Mouse (Mus musculus) CH12.LX (cell line): Measurements from ENCODE around the gene Zfp326. TPM values are rescaled to one million over a fixed set of nuclear protein-coding genes. Genes with fewer than 3 reads are reported as not detected.
"Not testable (repeated sequence)": the region's sequence is repeated elsewhere in the genome, so short reads cannot be mapped to it uniquely, and the experiment has no call there.

Experiments
- DNase-seq: peaks from one replicate; pipeline ENCODE4 v3.0.0-alpha.2; 2013; ENCODE audit errors: extremely low read depth
- H3K27ac ChIP-seq: 2 replicates; pipeline ENCODE4 v1.5.1; 2012; ENCODE audit warnings: low read depth, mild to moderate bottlenecking, control low read depth, moderate library complexity; ENCODE audit not compliant: insufficient read depth
- H3K27me3 ChIP-seq: replicated peaks from 2 replicates; pipeline ENCODE3; 2012; ENCODE audit warnings: inconsistent platforms
- H3K36me3 ChIP-seq, 2 experiments: replicated peaks in 1 of 2; 2 replicates each; pipeline versions ENCODE3 to v1.6.1; 2012; ENCODE audit warnings: inconsistent platforms in 1 of 2, low read length in 1 of 2, mild to moderate bottlenecking in 1 of 2, mixed read lengths in 1 of 2, moderate library complexity in 1 of 2; ENCODE audit not compliant: control insufficient read depth in 1 of 2, insufficient read depth in 1 of 2
- H3K4me1 ChIP-seq, 2 experiments: 2 replicates each; pipeline ENCODE4 v1.6.1; 2012; ENCODE audit warnings: inconsistent platforms in 1 of 2, moderate library complexity in 1 of 2; ENCODE audit not compliant: insufficient read depth in 2 of 2, control insufficient read depth in 1 of 2
- H3K4me2 ChIP-seq: 2 replicates; pipeline ENCODE4 v1.6.1; 2012; ENCODE audit warnings: low read depth, mild to moderate bottlenecking, control low read depth; ENCODE audit not compliant: poor library complexity, insufficient read depth, severe bottlenecking
- H3K4me3 ChIP-seq, 3 experiments: fragments of 150-350 bp in 1 of 3; sonication (generic) in 1 of 3; replicated peaks in 1 of 3; 2 replicates each; pipeline versions ENCODE3 to v1.5.1; 2011 to 2012; ENCODE audit warnings: low read depth in 2 of 3, low read length in 2 of 3, mild to moderate bottlenecking in 2 of 3, moderate library complexity in 2 of 3, control low read depth in 1 of 3, improper control_type of control experiment in 1 of 3, inconsistent platforms in 1 of 3, mixed read lengths in 1 of 3; ENCODE audit not compliant: poor library complexity in 1 of 3
- H3K79me2 ChIP-seq: replicated peaks from 2 replicates; pipeline ENCODE4 v1.6.1; 2012; ENCODE audit warnings: mild to moderate bottlenecking, moderate library complexity; ENCODE audit not compliant: control insufficient read depth, poor library complexity, insufficient read depth, severe bottlenecking; ENCODE audit errors: extremely low read depth
- H3K9ac ChIP-seq: 2 replicates; pipeline ENCODE4 v1.6.1; 2012; ENCODE audit warnings: low read depth, mild to moderate bottlenecking, control low read depth, moderate library complexity; ENCODE audit not compliant: insufficient read depth
- H3K9me3 ChIP-seq: replicated peaks from 2 replicates; pipeline ENCODE3; 2012; ENCODE audit warnings: low read length, inconsistent platforms, mixed read lengths
- CHD1 ChIP-seq: IDR thresholded peaks from 2 replicates; pipeline ENCODE4 v1.6.1; 2012; ENCODE audit warnings: low read depth, low read length, improper control_type of control experiment, inconsistent platforms
- CHD2 ChIP-seq: IDR thresholded peaks from 2 replicates; pipeline ENCODE4 v1.6.1; 2011; ENCODE audit warnings: low read length, improper control_type of control experiment
- HCFC1 ChIP-seq: IDR thresholded peaks from 2 replicates; pipeline ENCODE4 v1.6.1; 2012; ENCODE audit warnings: low read depth, mild to moderate bottlenecking, inconsistent platforms, low read length, improper control_type of control experiment
- JUN ChIP-seq: IDR thresholded peaks from 2 replicates; pipeline ENCODE4 v1.6.1; 2011; ENCODE audit warnings: low read depth, mild to moderate bottlenecking, low read length, improper control_type of control experiment, moderate library complexity; ENCODE audit not compliant: insufficient read depth
- MAX ChIP-seq: IDR thresholded peaks from 2 replicates; pipeline ENCODE4 v1.6.1; 2011; ENCODE audit warnings: low read length, improper control_type of control experiment
- MAZ ChIP-seq: IDR thresholded peaks from 2 replicates; pipeline ENCODE4 v1.6.1; 2012; ENCODE audit warnings: low read depth, mild to moderate bottlenecking, inconsistent platforms, low read length, improper control_type of control experiment, moderate library complexity
- MEF2A ChIP-seq: IDR thresholded peaks from 2 replicates; pipeline ENCODE4 v1.6.1; 2014; ENCODE audit warnings: low read depth, mild to moderate bottlenecking, inconsistent platforms, low read length, improper control_type of control experiment, borderline replicate concordance
- MXI1 ChIP-seq: IDR thresholded peaks from 2 replicates; pipeline ENCODE4 v1.6.1; 2011; ENCODE audit warnings: mild to moderate bottlenecking, low read depth, low read length, improper control_type of control experiment
- NELFE ChIP-seq: IDR thresholded peaks from 2 replicates; pipeline ENCODE4 v1.6.1; 2011; ENCODE audit warnings: low read depth, low read length, improper control_type of control experiment
- NRF1 ChIP-seq: IDR thresholded peaks from 2 replicates; pipeline ENCODE4 v1.6.1; 2014; ENCODE audit warnings: low read depth, mild to moderate bottlenecking, inconsistent platforms, low read length, improper control_type of control experiment, moderate library complexity
- PAX5 ChIP-seq: IDR thresholded peaks from 2 replicates; pipeline ENCODE4 v1.6.1; 2012; ENCODE audit warnings: low read length, inconsistent platforms, mixed read lengths
- POLR2A ChIP-seq: IDR thresholded peaks from 2 replicates; pipeline ENCODE4 v1.6.1; 2011; ENCODE audit warnings: low read depth, mild to moderate bottlenecking, improper control_type of control experiment, low read length
- POLR2AphosphoS2 ChIP-seq: IDR thresholded peaks from 2 replicates; pipeline ENCODE4 v1.6.1; 2011; ENCODE audit warnings: low read depth, low read length, improper control_type of control experiment
- RCOR1 ChIP-seq: conservative IDR thresholded peaks from 2 replicates; pipeline ENCODE4 v1.6.1; 2012; ENCODE audit warnings: low read depth, mild to moderate bottlenecking, inconsistent platforms, low read length, improper control_type of control experiment
- SIN3A ChIP-seq: IDR thresholded peaks from 2 replicates; pipeline ENCODE4 v1.6.1; 2012; ENCODE audit warnings: low read length, improper control_type of control experiment, inconsistent platforms
- TBP ChIP-seq: conservative IDR thresholded peaks from 2 replicates; pipeline ENCODE4 v1.6.1; 2011; ENCODE audit warnings: low read depth, low read length, improper control_type of control experiment
- TCF12 ChIP-seq: IDR thresholded peaks from 2 replicates; pipeline ENCODE4 v1.6.1; 2014; ENCODE audit warnings: low read depth, mild to moderate bottlenecking, inconsistent platforms, low read length, improper control_type of control experiment
- ZMIZ1 ChIP-seq: IDR thresholded peaks from 2 replicates; pipeline ENCODE4 v1.6.1; 2012; ENCODE audit warnings: low read depth, mild to moderate bottlenecking, inconsistent platforms, low read length, improper control_type of control experiment
- ZNF384 ChIP-seq: IDR thresholded peaks from 2 replicates; pipeline ENCODE4 v1.6.1; 2012; ENCODE audit warnings: low read depth, low read length, improper control_type of control experiment, inconsistent platforms
- dilution Hi-C: fragments of 300-500 bp; cut with MboI; formaldehyde crosslinking; loops from 2 replicates; pipeline ENCODE4 v1.14.3; 2020; ENCODE audit warnings: low sequenced_read_pairs; ENCODE audit not compliant: extremely low pct_unique_long_range_greater_than_20kb, extremely low pct_ligation_motif_present
- in situ Hi-C: fragments of 300-500 bp; cut with MboI; formaldehyde crosslinking; loops from 3 replicates; pipeline ENCODE4 v1.14.3; 2019; ENCODE audit warnings: low sequenced_read_pairs, low pct_ligation_motif_present, low pct_unique_long_range_greater_than_20kb, mixed read lengths
- polyA plus RNA-seq: library from polyadenylated mRNA; unstranded; fragments of >175 nt; gene quantifications from 2 replicates; pipeline ENCODE4 v1.2.1, GENCODE M21; 2012; ENCODE audit warnings: low read depth; ENCODE audit not compliant: insufficient read length
- total RNA-seq, 2 experiments: library from RNA; depleted of rRNA; stranded (reverse); fragments of 300-350 nt in 1 of 2; fragments of >200 nt in 1 of 2; gene quantifications; 2 replicates each; pipeline ENCODE4 v1.2.3; 2012 to 2014

The Zfp326 gene
- total and polyA plus RNA-seq, 3 experiments = 5.3 to 21.6 (median 7.4) TPM

DNA sequence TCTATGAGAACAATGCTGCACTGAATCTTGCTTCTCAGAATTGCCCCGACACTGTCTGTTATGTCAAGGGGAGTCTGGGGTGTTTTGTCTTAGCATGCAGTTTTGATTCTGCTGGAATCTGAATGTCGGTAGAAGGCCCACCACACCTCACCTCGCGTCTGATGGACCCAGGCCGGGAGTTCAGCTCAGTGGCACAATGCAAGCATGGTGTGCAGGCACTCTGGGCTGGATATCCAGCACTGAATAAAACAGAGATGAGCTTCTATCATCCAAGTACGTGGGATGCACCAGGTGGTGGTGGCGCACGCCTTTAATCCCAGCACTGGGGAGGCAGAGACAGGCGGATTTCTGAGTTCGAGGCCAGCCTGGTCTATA, 15.9 kb upstream of the Zfp326 start:
- DNase-seq = no peak

DNA sequence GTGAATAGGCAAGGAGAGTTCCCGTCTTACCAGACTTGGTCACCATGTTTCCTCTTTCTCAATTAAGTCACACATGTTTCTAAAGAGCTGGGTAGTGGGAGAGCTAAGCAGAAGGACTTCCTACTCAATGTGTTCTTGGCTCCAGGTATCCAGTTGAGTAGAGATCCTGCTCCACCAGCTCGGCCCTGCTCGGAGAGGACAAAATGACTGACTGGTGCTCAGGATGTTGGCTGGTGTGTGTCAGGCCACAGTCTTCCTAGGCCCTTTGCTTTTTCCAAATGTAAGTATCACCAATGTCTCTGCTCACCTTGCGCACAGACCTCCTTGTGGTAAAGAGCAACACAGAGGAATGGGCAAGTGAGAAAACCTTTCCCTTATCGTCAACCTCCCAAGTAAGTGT, 14.7 kb upstream of the Zfp326 start:
- no peaks in the 10 kb centered on the region for H3K9me3 ChIP-seq
- no peak overlapping the region for H3K4me3 ChIP-seq
- H3K4me1 ChIP-seq = peaks cover 0 to 1% of the 10 kb centered on the region in 2 experiments; a peak in 1 of 4 replicates
- H3K36me3 ChIP-seq = no peaks in the 10 kb centered on the region
- DNase-seq = no peak
- in situ Hi-C loops (no loop called here), dilution Hi-C loops (no loop called here)
- H3K9ac ChIP-seq = no peak overlapping the region
- no peak overlapping the region for H3K4me2 ChIP-seq
- no peaks in the 10 kb centered on the region for H3K79me2 ChIP-seq
- no peak overlapping the region for H3K27ac ChIP-seq
- TF ChIP-seq MXI1 (no peak), SIN3A (no peak), ZMIZ1 (no peak), CHD2 (no peak), NELFE (no peak), HCFC1 (no peak), ZNF384 (no peak), MAZ (no peak), PAX5 (no peak), POLR2AphosphoS2 (no peak), POLR2A (no peak), TBP (no peak), TCF12 (no peak), RCOR1 (no peak), CHD1 (no peak), JUN (no peak), MEF2A (no peak), NRF1 (no peak)
- H3K27me3 ChIP-seq = no peaks in the 10 kb centered on the region

More for the DNA sequence above, 15.9 kb upstream of the Zfp326 start:
- no peak overlapping the region for H3K4me2 ChIP-seq
- H3K9me3 ChIP-seq = no peaks in the 10 kb centered on the region
- dilution Hi-C loops = no loop called here
- TF ChIP-seq HCFC1 (no peak), MAZ (no peak), MAX (no peak), MEF2A (no peak)
- H3K4me1 ChIP-seq = peaks cover 0 to 3% of the 10 kb centered on the region in 2 experiments; a peak in 1 of 4 replicates
- H3K27me3 ChIP-seq = no peaks in the 10 kb centered on the region
- no peak overlapping the region for H3K9ac ChIP-seq
- in situ Hi-C loops = no loop called here
- no peaks in the 10 kb centered on the region for H3K79me2 ChIP-seq
- H3K27ac ChIP-seq = no peak overlapping the region
- no peaks in the 10 kb centered on the region for H3K36me3 ChIP-seq
- H3K4me3 ChIP-seq = no peak overlapping the region

DNA sequence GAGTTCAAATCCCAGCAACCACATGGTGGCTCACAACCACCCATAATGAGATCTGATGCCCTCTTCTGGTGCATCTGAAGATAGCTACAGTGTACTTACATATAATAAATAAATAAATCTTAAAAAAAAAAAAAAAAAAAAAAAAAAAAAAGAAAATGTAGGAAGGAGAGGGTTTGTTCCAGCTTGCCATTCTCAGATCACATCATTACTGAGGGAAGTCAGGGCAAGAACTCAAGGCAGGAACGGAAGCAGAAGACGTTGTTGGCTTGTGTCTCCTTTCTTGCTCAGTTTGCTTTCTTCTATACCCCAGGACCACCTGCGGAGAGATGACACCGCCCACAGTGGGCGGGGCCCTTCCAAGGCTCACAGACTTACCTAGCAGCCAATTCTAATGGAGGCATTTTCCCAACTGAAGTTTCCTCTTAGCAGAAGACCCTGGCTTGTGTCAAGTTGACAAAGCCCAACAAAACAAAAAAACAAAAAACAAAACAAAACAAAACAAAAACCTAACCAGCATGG, 11.2 kb upstream of the Zfp326 start:
- H3K79me2 ChIP-seq, H3K4me3 ChIP-seq, DNase-seq, H3K9ac ChIP-seq, H3K4me1 ChIP-seq, dilution Hi-C loops, H3K27me3 ChIP-seq, H3K4me2 ChIP-seq, H3K27ac ChIP-seq, H3K9me3 ChIP-seq, H3K36me3 ChIP-seq: not testable (repeated sequence)
- in situ Hi-C loops = loop anchor here (5.0 kb wide), 2 partner anchors 173 to 368 kb away; no protein-coding TSS in a partner anchor
